Mouse (Mus musculus): ENCODE results near the gene Aldh4a1. TPM values are rescaled to one million over a fixed set of nuclear protein-coding genes. Genes with fewer than 3 reads are reported as not detected.

Aldh4a1 gene
- polyA plus RNA-seq, 1 experiment: 12.0 TPM

- peak overlapping the region; percentile 20 for H3K4me3 ChIP-seq
- peak overlapping the region; percentile 90 for H3K4me2 ChIP-seq (ENCODE audit: low read depth)
- H3K36me3 ChIP-seq (ENCODE audit: control insufficient read depth, insufficient read depth): no peaks in the 10 kb centered on the region
- no peak for TF ChIP-seq SRF (IDR thresholded peaks at IDR 0.05; ENCODE audit: control insufficient read depth, insufficient read length, low read depth)
- no peak for TF ChIP-seq POLR2A (IDR thresholded peaks at IDR 0.05; ENCODE audit: insufficient read length, low read depth)
- no peak for TF ChIP-seq MYOG (IDR thresholded peaks at IDR 0.05; ENCODE audit: control insufficient read depth in 1 of 3, insufficient read depth in 1 of 3, insufficient read length in 2 of 3, low read depth in 2 of 3)
- no peak for TF ChIP-seq REST (IDR thresholded peaks at IDR 0.05; ENCODE audit: insufficient read depth, insufficient read length)
- TF ChIP-seq MYOD1 (IDR thresholded peaks at IDR 0.05; ENCODE audit: control insufficient read depth in 1 of 3, insufficient read length in 2 of 3, low read depth in 2 of 3): no peak
- no peak for TF ChIP-seq TCF12 (IDR thresholded peaks at IDR 0.05; ENCODE audit: insufficient read depth, poor library complexity, severe bottlenecking)
- TF ChIP-seq POLR2AphosphoS2 (IDR thresholded peaks at IDR 0.05; ENCODE audit: insufficient read length, low read depth): no peak
- TF ChIP-seq E2F4 (IDR thresholded peaks at IDR 0.05; ENCODE audit: insufficient read depth): no peak
- TF ChIP-seq CEBPB (IDR thresholded peaks at IDR 0.05; ENCODE audit: insufficient read depth, poor library complexity, severe bottlenecking): no peak
- TF ChIP-seq USF1 (IDR thresholded peaks at IDR 0.05; ENCODE audit: low read depth): no peak
- TF ChIP-seq MAX (IDR thresholded peaks at IDR 0.05; ENCODE audit: low read depth): no peak
- no peak for TF ChIP-seq TCF3 (IDR thresholded peaks at IDR 0.05; ENCODE audit: insufficient read length, low read depth)
- H3K79me2 ChIP-seq (ENCODE audit: control insufficient read depth, insufficient read depth): peaks cover 86% of the 10 kb centered on the region
- no peaks in the 10 kb centered on the region for H3K27me3 ChIP-seq (ENCODE audit: control insufficient read depth, insufficient read depth, insufficient read length)
- no peak overlapping the region for H3ac ChIP-seq (ENCODE audit: control insufficient read depth, insufficient read length)
Measured at GRCm38 (mm10) chr4:139579466-139579865, 43.2 kb upstream of the Aldh4a1 start.

GRCm38 (mm10) chr4:139580663-139581336, 41.9 kb upstream of the Aldh4a1 start:
- Histone ChIP-seq H3ac (ENCODE audit: control insufficient read depth, insufficient read length) (no peak overlapping the region), H3K36me3 (ENCODE audit: control insufficient read depth, insufficient read depth) (no peaks in the 10 kb centered on the region), H3K79me2 (ENCODE audit: control insufficient read depth, insufficient read depth) (peaks cover 92% of the 10 kb centered on the region), H3K4me3 (peak overlapping the region; percentile 20), H3K27me3 (ENCODE audit: control insufficient read depth, insufficient read depth, insufficient read length) (no peaks in the 10 kb centered on the region), H3K4me2 (ENCODE audit: low read depth) (peak overlapping the region; percentile 98)
- TF ChIP-seq TCF12 (IDR thresholded peaks at IDR 0.05; ENCODE audit: insufficient read depth, poor library complexity, severe bottlenecking) (no peak), POLR2A (IDR thresholded peaks at IDR 0.05; ENCODE audit: insufficient read length, low read depth) (peak; percentile 36), CEBPB (IDR thresholded peaks at IDR 0.05; ENCODE audit: insufficient read depth, poor library complexity, severe bottlenecking) (no peak), SRF (IDR thresholded peaks at IDR 0.05; ENCODE audit: control insufficient read depth, insufficient read length, low read depth) (no peak), MYOD1 (IDR thresholded peaks at IDR 0.05; ENCODE audit: control insufficient read depth in 1 of 3, insufficient read length in 2 of 3, low read depth in 2 of 3) (peak in 2 of 3 experiments; percentile 23 to 48), MYOG (IDR thresholded peaks at IDR 0.05; ENCODE audit: control insufficient read depth in 1 of 3, insufficient read depth in 1 of 3, insufficient read length in 2 of 3, low read depth in 2 of 3) (peak in 2 of 3 experiments; percentile 15 to 74)

GRCm38 (mm10) chr4:139581427-139582051, 41.1 kb upstream of the Aldh4a1 start:
- Histone ChIP-seq H3K4me3 (peak overlapping the region; percentile 20), H3K27me3 (ENCODE audit: control insufficient read depth, insufficient read depth, insufficient read length) (no peaks in the 10 kb centered on the region), H3K36me3 (ENCODE audit: control insufficient read depth, insufficient read depth) (no peaks in the 10 kb centered on the region), H3K4me2 (ENCODE audit: low read depth) (peak overlapping the region; percentile 98), H3ac (ENCODE audit: control insufficient read depth, insufficient read length) (no peak overlapping the region), H3K79me2 (ENCODE audit: control insufficient read depth, insufficient read depth) (peaks cover 92% of the 10 kb centered on the region)
- TF ChIP-seq TCF3 (IDR thresholded peaks at IDR 0.05; ENCODE audit: insufficient read length, low read depth): no peak
- no peak for TF ChIP-seq CEBPB (IDR thresholded peaks at IDR 0.05; ENCODE audit: insufficient read depth, poor library complexity, severe bottlenecking)
- TF ChIP-seq USF1 (IDR thresholded peaks at IDR 0.05; ENCODE audit: low read depth): no peak
- TF ChIP-seq TCF12 (IDR thresholded peaks at IDR 0.05; ENCODE audit: insufficient read depth, poor library complexity, severe bottlenecking): no peak
- TF ChIP-seq POLR2A (IDR thresholded peaks at IDR 0.05; ENCODE audit: insufficient read length, low read depth): no peak
- no peak for TF ChIP-seq REST (IDR thresholded peaks at IDR 0.05; ENCODE audit: insufficient read depth, insufficient read length)
- no peak for TF ChIP-seq E2F4 (IDR thresholded peaks at IDR 0.05; ENCODE audit: insufficient read depth)
- TF ChIP-seq MYOD1 (IDR thresholded peaks at IDR 0.05; ENCODE audit: control insufficient read depth in 1 of 3, insufficient read length in 2 of 3, low read depth in 2 of 3): no peak
- no peak for TF ChIP-seq POLR2AphosphoS2 (IDR thresholded peaks at IDR 0.05; ENCODE audit: insufficient read length, low read depth)
- TF ChIP-seq SRF (IDR thresholded peaks at IDR 0.05; ENCODE audit: control insufficient read depth, insufficient read length, low read depth): no peak

- H3K4me3 ChIP-seq: no peak overlapping the region
- TF ChIP-seq TCF3 (IDR thresholded peaks at IDR 0.05; ENCODE audit: insufficient read length, low read depth) (no peak), REST (IDR thresholded peaks at IDR 0.05; ENCODE audit: insufficient read depth, insufficient read length) (no peak), E2F4 (IDR thresholded peaks at IDR 0.05; ENCODE audit: insufficient read depth) (no peak), POLR2A (IDR thresholded peaks at IDR 0.05; ENCODE audit: insufficient read length, low read depth) (no peak), MYOG (IDR thresholded peaks at IDR 0.05; ENCODE audit: control insufficient read depth in 1 of 3, insufficient read depth in 1 of 3, insufficient read length in 2 of 3, low read depth in 2 of 3) (no peak), MYOD1 (IDR thresholded peaks at IDR 0.05; ENCODE audit: control insufficient read depth in 1 of 3, insufficient read length in 2 of 3, low read depth in 2 of 3) (no peak), USF1 (IDR thresholded peaks at IDR 0.05; ENCODE audit: low read depth) (no peak), TCF12 (IDR thresholded peaks at IDR 0.05; ENCODE audit: insufficient read depth, poor library complexity, severe bottlenecking) (no peak), CEBPB (IDR thresholded peaks at IDR 0.05; ENCODE audit: insufficient read depth, poor library complexity, severe bottlenecking) (no peak), POLR2AphosphoS2 (IDR thresholded peaks at IDR 0.05; ENCODE audit: insufficient read length, low read depth) (no peak), MAX (IDR thresholded peaks at IDR 0.05; ENCODE audit: low read depth) (no peak), SRF (IDR thresholded peaks at IDR 0.05; ENCODE audit: control insufficient read depth, insufficient read length, low read depth) (no peak)
- no peaks in the 10 kb centered on the region for H3K36me3 ChIP-seq (ENCODE audit: control insufficient read depth, insufficient read depth)
Measured at GRCm38 (mm10) chr4:139582346-139582745, 40.3 kb upstream of the Aldh4a1 start.

More at GRCm38 (mm10) chr4:139582346-139582745, 40.3 kb upstream of the Aldh4a1 start:
- Histone ChIP-seq H3K79me2 (ENCODE audit: control insufficient read depth, insufficient read depth) (peaks cover 92% of the 10 kb centered on the region), H3ac (ENCODE audit: control insufficient read depth, insufficient read length) (no peak overlapping the region), H3K4me2 (ENCODE audit: low read depth) (peak overlapping the region; percentile 98), H3K27me3 (ENCODE audit: control insufficient read depth, insufficient read depth, insufficient read length) (no peaks in the 10 kb centered on the region)
